Mouse (Mus musculus): ENCODE results near the gene Gjb4.

The Gjb4 gene

GRCm38 (mm10) chr4:127317143-127317542 lies 36.7 kb downstream of the Gjb4 start:
- in situ Hi-C loops (cut with MboI; ENCODE audit: unreplicated experiment in 2 of 2), result loop anchor here (10.0 kb wide), 1 partner anchor 762 kb away; the partner anchor contains the start of gene Clspn (in 2 of the 2)

- in situ Hi-C loops (cut with MboI; ENCODE audit: unreplicated experiment in 2 of 2), result loop anchor here (10.0 kb wide), 1 partner anchor 761 kb away; the partner anchor contains the start of gene Clspn (in 2 of the 2)
Measured at GRCm38 (mm10) chr4:127315753-127316152, 38.1 kb downstream of the Gjb4 start.

DNA sequence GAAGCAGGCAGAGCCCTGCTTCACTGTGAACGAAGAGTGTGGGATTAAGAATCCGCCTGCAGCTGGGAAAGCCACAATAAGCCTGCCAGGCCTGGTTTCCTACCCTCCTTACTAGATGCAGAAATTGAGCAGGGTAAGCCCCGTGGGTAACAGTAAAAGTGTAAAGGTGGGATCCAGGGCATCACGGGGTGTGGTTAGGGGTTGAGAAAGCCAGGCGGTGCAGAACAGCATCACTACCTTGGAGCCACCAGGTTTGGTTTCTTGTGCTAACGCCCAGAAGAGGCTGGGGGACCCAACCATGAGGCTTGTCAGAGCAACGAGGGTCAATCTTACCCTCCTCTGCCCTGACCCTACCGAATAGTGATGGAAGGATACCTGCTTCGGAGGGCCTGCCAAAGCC lies 39.3 kb downstream of the Gjb4 start:
- in situ Hi-C loops (cut with MboI; ENCODE audit: unreplicated experiment in 2 of 2), result loop anchor here (10.0 kb wide), 1 partner anchor 760 kb away; the partner anchor contains the start of gene Clspn (in 2 of the 2)

DNA sequence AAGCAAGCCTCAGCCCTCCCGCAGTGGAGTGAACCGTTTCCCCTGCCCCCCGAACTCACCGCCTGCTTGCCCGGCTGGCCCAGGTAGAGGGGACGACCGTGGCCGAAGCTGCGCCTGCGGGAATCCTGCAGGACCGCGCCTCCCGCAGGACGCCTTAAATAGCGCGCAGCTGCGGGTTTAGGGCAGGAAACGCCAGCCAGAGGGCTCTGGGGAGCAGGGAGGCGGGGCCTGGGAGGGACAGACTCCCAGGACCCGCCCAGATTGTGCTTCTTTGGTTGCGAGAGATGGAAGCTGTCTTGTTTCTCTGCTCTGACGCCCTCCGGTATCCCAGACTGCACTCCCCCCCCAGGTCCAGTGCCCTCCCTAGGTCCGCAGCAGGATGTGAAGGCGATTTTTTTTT lies 40.0 kb downstream of the Gjb4 start, which contains the start of gene Gja4:
Gja4 (minus strand) TSS at position 179 of the 400 bp plus-strand sequence.
- in situ Hi-C loops (cut with MboI; ENCODE audit: unreplicated experiment in 2 of 2), result loop anchor here (10.0 kb wide), 1 partner anchor 759 kb away; the partner anchor contains the start of gene Clspn (in 2 of the 2)

DNA sequence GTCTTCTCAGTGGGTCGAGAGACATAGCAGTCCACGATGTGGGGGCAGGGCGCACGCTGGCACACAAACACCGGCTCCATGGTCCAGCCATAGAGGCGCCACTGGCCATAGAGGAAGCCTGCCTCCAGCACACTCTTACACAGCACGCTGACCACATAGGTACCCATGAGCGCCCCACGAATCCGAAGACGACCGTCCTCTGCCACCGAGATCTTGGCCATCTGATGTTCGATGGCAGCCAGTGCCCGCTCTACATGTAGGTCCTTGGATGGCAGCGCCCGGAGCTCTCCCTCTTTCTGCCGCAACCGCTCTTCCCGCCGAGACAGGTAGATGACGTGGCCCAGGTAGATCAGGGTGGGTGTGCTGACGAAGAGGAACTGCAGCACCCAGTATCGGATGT lies 41.5 kb downstream of the Gjb4 start:
- in situ Hi-C loops (cut with MboI; ENCODE audit: unreplicated experiment in 2 of 2), result loop anchor here (10.0 kb wide), 1 partner anchor 758 kb away; the partner anchor contains the start of gene Clspn (in 2 of the 2)

DNA sequence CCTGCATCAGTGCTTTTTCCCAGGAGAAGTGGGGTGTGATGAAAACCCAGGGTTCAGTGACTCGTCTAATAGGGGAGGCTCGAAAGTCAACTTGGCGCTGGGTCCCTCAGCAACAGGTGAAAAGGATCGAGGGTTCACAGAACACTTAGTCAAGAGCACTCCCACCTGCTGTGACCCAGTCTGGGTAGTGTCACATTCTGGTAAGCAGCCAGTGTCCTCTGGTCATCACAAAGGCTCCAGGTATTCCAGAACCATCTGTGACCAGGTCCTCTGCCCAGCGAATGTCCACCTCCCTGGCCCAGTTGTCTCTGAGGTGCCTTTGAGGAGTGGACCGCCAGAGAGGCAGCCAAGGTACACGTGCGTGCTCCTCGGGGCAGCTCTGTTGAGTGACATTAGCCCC lies 42.3 kb downstream of the Gjb4 start:
- in situ Hi-C loops (cut with MboI; ENCODE audit: unreplicated experiment in 2 of 2), result loop anchor here (10.0 kb wide), 1 partner anchor 757 kb away; the partner anchor contains the start of gene Clspn (in 2 of the 2)

DNA sequence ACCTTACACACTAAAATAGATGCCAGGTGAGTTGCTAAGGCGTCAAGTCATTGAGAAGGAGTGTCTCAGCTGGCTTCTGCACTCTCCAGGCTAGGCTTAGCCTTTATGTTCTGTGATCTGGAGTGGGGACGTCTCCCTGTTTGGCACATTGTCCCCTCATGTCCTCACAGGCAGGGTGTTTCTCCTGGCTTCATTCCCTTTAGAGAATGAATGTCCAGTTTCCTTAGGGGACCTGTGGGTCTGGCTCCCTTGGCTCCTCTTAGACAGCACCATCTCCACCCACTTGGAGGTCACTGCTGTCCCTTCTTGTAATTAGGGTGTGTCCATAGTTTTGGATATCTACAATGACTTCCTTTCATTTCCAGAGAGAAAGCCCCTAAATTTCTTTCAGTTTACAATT lies 47.0 kb downstream of the Gjb4 start:
- in situ Hi-C loops (cut with MboI; ENCODE audit: unreplicated experiment in 2 of 2), result no loop called here

- in situ Hi-C loops (cut with MboI; ENCODE audit: unreplicated experiment in 2 of 2), result no loop called here
Measured at GRCm38 (mm10) chr4:127303796-127304195, 50.1 kb downstream of the Gjb4 start.
